ENCODE assay signal across 16 mouse cellular contexts in genomic region chr12:79579837-79580236, GRCm38 (mm10).
A peak's percentile ranks its signal among the peaks of the same experiment; 100 is the strongest.
DNase-seq lines count a peak whose midpoint lies in the region; ATAC-seq lines count a peak whose summit lies in the region.
"Had no signal": no experiment of that assay in that cellular context is flagged by ENCODE, and none has a peak within 500 bp of the region (broad histone marks: within the 10 kb centered on the region; RNA-seq: fewer than 3 reads in every experiment).

No protein-coding gene starts in this region.

- H3K9me3 ChIP-seq in heart, embryonic 10.5 days: no peaks in the 10 kb centered on the region
- H3K9me3 ChIP-seq in lung, embryonic 15.5 days: no peaks in the 10 kb centered on the region
- H3K9me3 ChIP-seq: forebrain, embryonic 13.5 days; heart, embryonic 15.5 days; hindbrain, embryonic 13.5 days; liver, embryonic 13.5 days; neural tube, embryonic 12.5 days had no signal

- H3K27me3 ChIP-seq in heart, embryonic 10.5 days (ENCODE audit: insufficient read depth, poor library complexity, severe bottlenecking): no peaks in the 10 kb centered on the region
- H3K27me3 ChIP-seq in lung, embryonic 15.5 days: no peaks in the 10 kb centered on the region
- H3K27me3 ChIP-seq: forebrain, embryonic 13.5 days; heart, embryonic 15.5 days; hindbrain, embryonic 13.5 days; liver, embryonic 13.5 days; neural tube, embryonic 12.5 days had no signal

- WGBS in heart, embryonic 10.5 days: 85% methylated on average over 6 of the region's 6 CpGs
- WGBS in lung, embryonic 15.5 days: 60% methylated on average over 6 of the region's 6 CpGs

- H3K4me3 ChIP-seq in heart, embryonic 10.5 days: no peak overlapping the region
- H3K4me3 ChIP-seq in lung, embryonic 15.5 days: no peak overlapping the region
- H3K4me3 ChIP-seq: forebrain, embryonic 13.5 days; heart, embryonic 15.5 days; hindbrain, embryonic 13.5 days; liver, embryonic 13.5 days; neural tube, embryonic 12.5 days had no signal

- H3K4me1 ChIP-seq in heart, embryonic 10.5 days: no peaks in the 10 kb centered on the region
- peaks cover 11% of the 10 kb centered on the region; the same call in 1 of the 2 replicates for H3K4me1 ChIP-seq in lung, embryonic 15.5 days
- H3K4me1 ChIP-seq: forebrain, embryonic 13.5 days; heart, embryonic 15.5 days; hindbrain, embryonic 13.5 days; liver, embryonic 13.5 days; neural tube, embryonic 12.5 days had no signal

- H3K36me3 ChIP-seq in heart, embryonic 10.5 days: no peaks in the 10 kb centered on the region
- no peaks in the 10 kb centered on the region for H3K36me3 ChIP-seq in lung, embryonic 15.5 days
- H3K36me3 ChIP-seq: heart, embryonic 15.5 days; hindbrain, embryonic 13.5 days; liver, embryonic 13.5 days; neural tube, embryonic 12.5 days had no signal

- H3K27ac ChIP-seq in heart, embryonic 10.5 days: no peak overlapping the region
- peak overlapping the region; percentile 83 for H3K27ac ChIP-seq in lung, embryonic 15.5 days
- H3K27ac ChIP-seq: forebrain, embryonic 13.5 days; heart, embryonic 15.5 days; hindbrain, embryonic 13.5 days; liver, embryonic 13.5 days; neural tube, embryonic 12.5 days had no signal

- H3K9ac ChIP-seq in lung, embryonic 15.5 days: no peak overlapping the region
- H3K9ac ChIP-seq: forebrain, embryonic 13.5 days; heart, embryonic 15.5 days; hindbrain, embryonic 13.5 days; liver, embryonic 13.5 days; neural tube, embryonic 12.5 days had no signal

- peak; percentile 48 for DNase-seq in heart, adult 8-10 months (ENCODE audit: low spot score)
- no peak for DNase-seq in heart, embryonic 10.5 days (ENCODE audit: low spot score)
- peak; percentile 31 for DNase-seq in CD4-positive helper T cell, adult 2 months (ENCODE audit: low read depth, low spot score)
- peak; percentile 16 for DNase-seq in NIH3T3 (ENCODE audit: low read depth)
- DNase-seq in spleen, postnatal 36 days (ENCODE audit: low spot score in 2 of 2): no peak
- no peak for DNase-seq in frontal cortex, adult 2 months (ENCODE audit: extremely low spot score in 1 of 2, low spot score in 1 of 2)
- DNase-seq: cerebellum, postnatal 36 days; kidney, adult 11 months; kidney, postnatal 14 days; liver, embryonic 13.5 days; right cerebral cortex, postnatal 14 days had no signal

- ATAC-seq in lung, embryonic 15.5 days (ENCODE audit: borderline replicate concordance, extremely low read depth, low FRiP score, low TSS enrichment): peak; percentile 52; the same call in 1 of the 2 replicates
- ATAC-seq: forebrain, embryonic 13.5 days had no signal

- H3K4me2 ChIP-seq in lung, embryonic 15.5 days: no peak overlapping the region
- H3K4me2 ChIP-seq: forebrain, embryonic 13.5 days; heart, embryonic 15.5 days; hindbrain, embryonic 13.5 days; liver, embryonic 13.5 days; neural tube, embryonic 12.5 days had no signal

Comparison
In these comparisons a context has a peak if more than half of its experiments do, and no peak if none do; other contexts are left out.
1. DNase-seq: peak in heart, adult 8-10 months (single experiment), CD4-positive helper T cell, adult 2 months (single experiment) and NIH3T3 (single experiment); none in heart, embryonic 10.5 days (single experiment), spleen, postnatal 36 days (0 of 2) and frontal cortex, adult 2 months (0 of 2).